Mouse (Mus musculus) myocyte (in vitro differentiated cells): ENCODE measurements at regions not wholly inside any gene's neighbourhood (a gene's known extent, or its start where the extent isn't known, plus 50 kb on each side); places are given as distances from the start of the nearest gene placed in this dataset.

Experiments
- H3K27me3 ChIP-seq: one replicate; pipeline ENCODE4 v1.6.1; 2011; ENCODE audit not compliant: control insufficient read depth, insufficient read depth, insufficient read length
- H3K36me3 ChIP-seq: one replicate; pipeline ENCODE4 v1.6.1; 2011; ENCODE audit not compliant: control insufficient read depth, insufficient read depth
- H3K4me2 ChIP-seq: one replicate; pipeline ENCODE4 v1.6.1; 2011; ENCODE audit warnings: low read depth, control low read depth
- H3K4me3 ChIP-seq: one replicate; pipeline ENCODE4 v1.5.1; 2011; ENCODE audit warnings: mild to moderate bottlenecking, control low read depth, moderate library complexity
- H3K79me2 ChIP-seq: one replicate; pipeline ENCODE4 v1.6.1; 2011; ENCODE audit not compliant: control insufficient read depth, insufficient read depth
- H3ac ChIP-seq: one replicate; pipeline ENCODE4 v1.6.1; 2011; ENCODE audit not compliant: control insufficient read depth, insufficient read length
- CEBPB ChIP-seq: IDR thresholded peaks from 2 replicates; pipeline ENCODE4 v1.6.1; 2011; ENCODE audit warnings: mild to moderate bottlenecking, moderate library complexity; ENCODE audit not compliant: poor library complexity, insufficient read depth, severe bottlenecking
- E2F4 ChIP-seq: IDR thresholded peaks from one replicate; pipeline ENCODE4 v1.6.1; 2011; ENCODE audit warnings: mild to moderate bottlenecking, control low read depth, moderate library complexity; ENCODE audit not compliant: insufficient read depth
- MAX ChIP-seq: IDR thresholded peaks from one replicate; pipeline ENCODE4 v1.6.1; 2011; ENCODE audit warnings: low read depth, mild to moderate bottlenecking, control low read depth
- MYOD1 ChIP-seq, 3 experiments: IDR thresholded peaks; one replicate each; pipeline ENCODE4 v1.6.1; 2011; ENCODE audit warnings: control low read depth in 2 of 3, low read depth in 2 of 3, mild to moderate bottlenecking in 2 of 3, moderate library complexity in 1 of 3; ENCODE audit not compliant: insufficient read length in 2 of 3, control insufficient read depth in 1 of 3
- MYOG ChIP-seq, 3 experiments: IDR thresholded peaks; one replicate each; pipeline ENCODE4 v1.6.1; 2011; ENCODE audit warnings: control low read depth in 2 of 3, low read depth in 2 of 3, mild to moderate bottlenecking in 2 of 3; ENCODE audit not compliant: insufficient read length in 2 of 3, control insufficient read depth in 1 of 3, insufficient read depth in 1 of 3
- POLR2A ChIP-seq: IDR thresholded peaks from one replicate; pipeline ENCODE4 v1.6.1; 2011; ENCODE audit warnings: low read depth, mild to moderate bottlenecking, control low read depth, moderate library complexity; ENCODE audit not compliant: insufficient read length
- POLR2AphosphoS2 ChIP-seq: IDR thresholded peaks from one replicate; pipeline ENCODE4 v1.6.1; 2011; ENCODE audit warnings: low read depth, control low read depth; ENCODE audit not compliant: insufficient read length
- REST ChIP-seq: IDR thresholded peaks from one replicate; pipeline ENCODE4 v1.6.1; 2011; ENCODE audit warnings: mild to moderate bottlenecking, control low read depth, moderate library complexity; ENCODE audit not compliant: insufficient read depth, insufficient read length
- SRF ChIP-seq: IDR thresholded peaks from one replicate; pipeline ENCODE4 v1.6.1; 2011; ENCODE audit warnings: low read depth; ENCODE audit not compliant: control insufficient read depth, insufficient read length
- TCF12 ChIP-seq: IDR thresholded peaks from one replicate; pipeline ENCODE4 v1.6.1; 2011; ENCODE audit warnings: mild to moderate bottlenecking, control low read depth; ENCODE audit not compliant: poor library complexity, insufficient read depth, severe bottlenecking
- TCF3 ChIP-seq: IDR thresholded peaks from one replicate; pipeline ENCODE4 v1.6.1; 2011; ENCODE audit warnings: low read depth, control low read depth; ENCODE audit not compliant: insufficient read length
- USF1 ChIP-seq: IDR thresholded peaks from one replicate; pipeline ENCODE4 v1.6.1; 2011; ENCODE audit warnings: low read depth, mild to moderate bottlenecking, control low read depth, moderate library complexity

DNA sequence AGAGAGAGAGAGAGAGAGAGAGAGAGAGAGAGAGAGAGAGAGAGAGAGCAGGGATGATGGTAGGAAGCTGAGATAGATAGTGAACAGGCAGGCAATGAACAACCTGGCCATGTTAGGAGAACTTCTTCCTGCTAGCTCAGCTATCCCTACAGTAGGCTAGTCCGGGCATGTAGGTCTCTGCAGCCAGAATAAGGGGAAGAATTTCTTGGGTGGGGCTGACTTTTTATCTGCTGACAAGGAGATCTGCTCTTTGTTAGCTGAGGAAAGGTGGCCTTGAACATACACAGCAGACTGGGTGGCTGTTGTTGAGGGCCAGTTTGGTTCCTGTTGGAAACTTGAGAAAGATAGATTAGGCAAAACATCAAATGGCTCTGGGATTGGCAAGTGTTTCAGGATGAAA, 254.9 kb upstream of the Rnaseh2b start:
- Histone ChIP-seq H3ac (no peak overlapping the region), H3K79me2 (no peaks in the 10 kb centered on the region), H3K36me3 (no peaks in the 10 kb centered on the region), H3K27me3 (no peaks in the 10 kb centered on the region), H3K4me2 (no peak overlapping the region), H3K4me3 (no peak overlapping the region)
- TF ChIP-seq POLR2AphosphoS2, result no peak
- TF ChIP-seq SRF, result no peak
- TF ChIP-seq USF1, result no peak
- TF ChIP-seq MYOG (IDR thresholded peaks at IDR 0.05; ENCODE audit: control insufficient read depth in 1 of 3, insufficient read depth in 1 of 3, insufficient read length in 2 of 3, low read depth in 2 of 3), result no peak
- TF ChIP-seq E2F4, result no peak
- TF ChIP-seq TCF3, result no peak
- no peak for TF ChIP-seq REST
- no peak for TF ChIP-seq POLR2A
- no peak for TF ChIP-seq TCF12
- TF ChIP-seq MAX, result no peak
- TF ChIP-seq CEBPB, result no peak
- TF ChIP-seq MYOD1 (IDR thresholded peaks at IDR 0.05; ENCODE audit: control insufficient read depth in 1 of 3, insufficient read length in 2 of 3, low read depth in 2 of 3), result no peak

DNA sequence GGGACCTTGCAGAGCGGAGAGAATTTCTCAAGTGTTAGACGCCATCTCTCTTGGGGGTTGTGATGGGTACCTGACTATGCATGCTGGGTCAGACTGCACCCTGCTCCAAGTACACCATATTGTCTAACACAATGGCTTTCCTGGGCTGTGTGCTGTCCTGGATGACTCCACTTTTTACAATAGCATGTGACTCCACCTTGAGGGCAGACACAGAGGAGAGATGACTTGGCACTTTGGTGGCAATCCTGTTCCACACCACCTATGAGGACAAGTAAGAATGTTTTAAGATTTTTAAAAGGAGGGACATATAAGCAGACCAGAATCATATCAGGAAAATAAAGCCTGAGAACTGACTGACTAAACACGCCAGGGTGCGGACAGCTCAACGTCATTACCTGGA, 254.5 kb upstream of the Rnaseh2b start:
- TF ChIP-seq TCF12 (no peak), MYOG (IDR thresholded peaks at IDR 0.05; ENCODE audit: control insufficient read depth in 1 of 3, insufficient read depth in 1 of 3, insufficient read length in 2 of 3, low read depth in 2 of 3) (no peak), TCF3 (no peak), MYOD1 (IDR thresholded peaks at IDR 0.05; ENCODE audit: control insufficient read depth in 1 of 3, insufficient read length in 2 of 3, low read depth in 2 of 3) (no peak), CEBPB (no peak), USF1 (no peak)
- Histone ChIP-seq H3K27me3 (no peaks in the 10 kb centered on the region), H3K36me3 (no peaks in the 10 kb centered on the region), H3K79me2 (no peaks in the 10 kb centered on the region), H3ac (no peak overlapping the region), H3K4me3 (no peak overlapping the region), H3K4me2 (no peak overlapping the region)

DNA sequence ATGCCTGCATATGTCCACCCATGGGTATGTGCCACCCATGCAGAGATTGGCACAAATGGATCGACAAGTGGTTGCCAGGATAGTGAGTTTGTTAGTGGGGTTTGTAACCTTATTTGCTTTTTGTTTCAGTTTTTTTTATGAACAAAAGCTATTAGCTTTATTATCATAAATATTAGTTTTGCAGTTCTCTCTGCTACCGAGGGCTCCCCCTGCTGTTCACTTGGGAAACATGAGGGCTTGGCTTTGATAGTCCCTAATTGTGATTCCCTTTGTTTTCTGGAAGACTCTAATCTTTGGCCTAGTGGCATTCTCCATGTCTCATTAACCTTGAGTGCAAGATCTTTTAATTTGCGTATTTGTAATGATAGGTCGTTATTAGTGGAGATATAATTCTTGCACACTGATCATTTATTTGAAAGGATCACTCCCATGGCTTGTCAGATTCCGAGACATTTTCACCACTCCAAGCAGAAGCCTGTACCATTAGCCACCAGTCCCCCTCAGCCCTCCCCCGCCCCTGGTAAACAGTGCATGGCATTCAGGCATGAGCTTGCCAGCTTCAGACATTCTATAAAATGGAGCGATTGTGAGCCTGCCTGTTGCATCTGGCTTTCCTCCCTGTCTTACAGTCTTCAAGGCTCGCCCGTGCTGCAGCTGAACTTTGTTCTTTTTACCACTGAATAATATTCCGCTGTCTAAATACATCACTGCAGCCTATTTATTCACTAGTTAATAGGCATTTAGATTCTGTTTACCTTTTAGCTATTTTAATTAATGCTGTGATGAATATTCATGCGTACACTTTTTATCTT, 249.9 kb upstream of the Rnaseh2b start:
- no peaks in the 10 kb centered on the region for H3K79me2 ChIP-seq
- H3K4me3 ChIP-seq, result no peak overlapping the region
- no peak for TF ChIP-seq MYOD1 (IDR thresholded peaks at IDR 0.05; ENCODE audit: control insufficient read depth in 1 of 3, insufficient read length in 2 of 3, low read depth in 2 of 3)
- TF ChIP-seq USF1, result no peak
- H3ac ChIP-seq, result no peak overlapping the region
- H3K4me2 ChIP-seq, result peak overlapping the region; percentile 33
- H3K36me3 ChIP-seq, result no peaks in the 10 kb centered on the region
- H3K27me3 ChIP-seq, result no peaks in the 10 kb centered on the region

DNA sequence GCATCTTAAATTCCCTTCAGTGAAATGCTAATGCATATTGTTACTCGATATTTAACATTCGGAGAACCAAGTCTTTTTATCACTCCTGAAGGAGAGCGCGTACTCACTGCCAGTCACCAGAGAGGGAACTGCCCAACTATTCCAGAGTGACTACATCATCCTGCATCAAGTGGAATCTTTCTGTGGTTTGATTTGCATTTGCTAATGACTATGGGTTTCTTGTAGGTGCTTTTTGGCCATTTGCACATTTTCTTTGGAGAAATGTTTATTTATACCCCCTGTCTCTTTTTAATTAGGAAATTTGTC, 249.3 kb upstream of the Rnaseh2b start:
- Histone ChIP-seq H3K27me3 (no peaks in the 10 kb centered on the region), H3K36me3 (no peaks in the 10 kb centered on the region), H3ac (no peak overlapping the region), H3K4me2 (no peak overlapping the region), H3K4me3 (no peak overlapping the region), H3K79me2 (no peaks in the 10 kb centered on the region)
- TF ChIP-seq MAX (no peak), CEBPB (no peak), REST (no peak), TCF3 (no peak), POLR2AphosphoS2 (no peak), TCF12 (no peak), SRF (no peak), USF1 (no peak), MYOG (IDR thresholded peaks at IDR 0.05; ENCODE audit: control insufficient read depth in 1 of 3, insufficient read depth in 1 of 3, insufficient read length in 2 of 3, low read depth in 2 of 3) (no peak), MYOD1 (IDR thresholded peaks at IDR 0.05; ENCODE audit: control insufficient read depth in 1 of 3, insufficient read length in 2 of 3, low read depth in 2 of 3) (no peak), E2F4 (no peak)

DNA sequence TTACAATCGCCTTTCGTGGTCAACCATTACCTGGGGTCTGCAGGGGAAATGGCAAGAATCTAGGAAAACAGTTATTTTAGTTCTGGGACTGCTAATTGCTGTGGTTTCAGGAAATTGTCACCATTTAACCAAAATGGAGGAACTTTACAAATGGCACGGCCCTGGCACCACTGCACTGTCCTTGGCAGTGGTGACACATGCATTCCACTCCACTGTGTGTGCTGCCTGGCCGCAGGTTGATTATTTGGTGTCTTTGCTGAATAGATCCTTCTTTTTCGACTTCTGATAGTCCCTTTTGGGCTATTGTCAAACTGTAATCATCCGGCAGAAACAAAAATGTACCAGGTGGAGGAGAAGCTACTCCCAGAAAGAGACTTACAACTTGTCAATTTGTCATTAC, 241.4 kb upstream of the Rnaseh2b start:
- no peak overlapping the region for H3K4me2 ChIP-seq
- no peak for TF ChIP-seq REST
- no peak for TF ChIP-seq MYOG (IDR thresholded peaks at IDR 0.05; ENCODE audit: control insufficient read depth in 1 of 3, insufficient read depth in 1 of 3, insufficient read length in 2 of 3, low read depth in 2 of 3)
- no peak for TF ChIP-seq CEBPB
- TF ChIP-seq TCF12, result no peak
- TF ChIP-seq MYOD1 (IDR thresholded peaks at IDR 0.05; ENCODE audit: control insufficient read depth in 1 of 3, insufficient read length in 2 of 3, low read depth in 2 of 3), result no peak
- no peak for TF ChIP-seq POLR2A
- TF ChIP-seq TCF3, result no peak
- no peak for TF ChIP-seq SRF
- no peak for TF ChIP-seq POLR2AphosphoS2
- TF ChIP-seq MAX, result no peak
- TF ChIP-seq E2F4, result no peak
- TF ChIP-seq USF1, result no peak
- H3K4me3 ChIP-seq, result no peak overlapping the region
- no peaks in the 10 kb centered on the region for H3K27me3 ChIP-seq
- no peak overlapping the region for H3ac ChIP-seq
- no peaks in the 10 kb centered on the region for H3K36me3 ChIP-seq
- no peaks in the 10 kb centered on the region for H3K79me2 ChIP-seq
